Mouse (Mus musculus) erythroid progenitor cell, adult 5-6 weeks (primary cell): ENCODE data around the gene Arhgef25. TPM values are rescaled to one million over a fixed set of nuclear protein-coding genes. Genes with fewer than 3 reads are reported as not detected.
"Not testable (repeated sequence)": the region's sequence is repeated elsewhere in the genome, so short reads cannot be mapped to it uniquely, and the experiment has no call there.

Experiments
- ATAC-seq: replicated peaks from 2 replicates; pipeline ENCODE4 v1.8.0; 2016; ENCODE audit warnings: moderate number of reproducible peaks, mild to moderate bottlenecking, moderate TSS enrichment, inconsistent platforms; ENCODE audit not compliant: poor library complexity, low FRiP score, severe bottlenecking
- total RNA-seq, 2 experiments: library from RNA; stranded (forward) in 1 of 2; stranded (reverse) in 1 of 2; fragments of 150-400 nt in 1 of 2; fragments of 186-747, 209-891 nt in 1 of 2; gene quantifications; 2 replicates each; pipeline versions ENCODE4 v1.2.3 to v1.2.4; 2015 to 2017; ENCODE audit warnings: low replicate concordance in 2 of 2

Arhgef25 gene
- total RNA-seq, 2 experiments from 2014 or later = 10.1 TPM; not detected in 1

- ATAC-seq = no peak
Observed at GRCm38 (mm10) chr10:127150471-127150872, 39.4 kb downstream of the Arhgef25 start.

- no peak for ATAC-seq
Observed at GRCm38 (mm10) chr10:127147135-127147534, 42.7 kb downstream of the Arhgef25 start.

DNA sequence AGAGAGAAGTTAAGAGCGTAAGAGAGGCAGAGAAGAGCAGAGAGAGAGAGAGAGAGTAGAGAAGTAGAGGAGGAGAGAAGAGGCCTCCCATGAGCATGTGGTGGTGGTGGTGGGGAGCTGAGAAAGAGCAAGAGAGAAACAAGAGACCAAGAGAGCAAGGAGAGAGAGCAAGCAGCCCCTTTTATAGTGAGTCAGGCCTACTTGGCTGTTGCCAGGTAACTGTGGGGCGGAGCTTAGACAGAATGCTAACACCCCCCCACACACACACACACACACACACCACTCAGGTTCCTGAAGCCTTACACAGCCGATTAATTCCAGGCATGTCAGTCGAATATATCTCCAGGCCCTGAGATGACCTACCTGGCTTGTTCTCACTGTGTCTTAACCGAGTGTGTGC is 44.6 kb downstream of the Arhgef25 start:
- no peak for ATAC-seq

DNA sequence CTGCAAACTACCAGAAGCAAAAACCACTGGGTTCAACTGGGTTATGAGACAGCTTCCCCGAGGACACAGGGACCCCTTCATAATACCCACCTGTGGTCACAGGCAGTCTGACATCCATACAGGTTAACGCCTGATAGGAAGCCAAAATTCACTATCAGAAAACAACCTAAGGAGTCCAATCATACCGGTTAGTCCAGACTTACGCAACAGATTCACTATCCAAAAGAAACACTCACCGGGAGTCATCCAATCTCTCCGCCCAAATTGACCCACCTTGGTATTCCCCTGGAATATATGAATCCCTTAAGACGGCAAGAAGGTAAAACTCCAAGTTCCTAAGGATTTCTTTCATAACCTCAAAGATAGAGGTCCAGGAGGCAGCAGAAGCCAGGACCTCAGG is 45.3 kb downstream of the Arhgef25 start:
- ATAC-seq = no peak

- no peak for ATAC-seq
Observed at GRCm38 (mm10) chr10:127143228-127143627, 46.7 kb downstream of the Arhgef25 start.

DNA sequence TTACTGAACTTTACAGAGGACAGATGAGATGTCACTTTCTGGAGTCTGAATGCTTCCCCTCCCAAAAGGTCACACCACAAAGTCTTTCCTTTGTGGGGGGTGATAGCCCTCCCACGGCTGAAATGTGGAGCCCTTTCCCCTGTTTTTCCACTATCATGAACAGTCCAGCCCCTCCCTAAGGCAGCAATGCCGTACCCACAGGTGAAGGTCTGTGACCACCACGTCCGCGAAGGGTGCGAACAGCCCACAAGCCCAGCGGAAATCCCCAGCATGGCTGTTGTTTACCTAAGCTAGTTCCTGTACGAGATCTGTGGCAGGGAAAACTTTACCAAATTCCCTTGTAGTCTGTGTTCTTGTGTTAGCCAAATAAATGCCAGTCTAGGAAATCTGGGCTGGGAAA is 48.4 kb downstream of the Arhgef25 start:
- ATAC-seq = no peak

DNA sequence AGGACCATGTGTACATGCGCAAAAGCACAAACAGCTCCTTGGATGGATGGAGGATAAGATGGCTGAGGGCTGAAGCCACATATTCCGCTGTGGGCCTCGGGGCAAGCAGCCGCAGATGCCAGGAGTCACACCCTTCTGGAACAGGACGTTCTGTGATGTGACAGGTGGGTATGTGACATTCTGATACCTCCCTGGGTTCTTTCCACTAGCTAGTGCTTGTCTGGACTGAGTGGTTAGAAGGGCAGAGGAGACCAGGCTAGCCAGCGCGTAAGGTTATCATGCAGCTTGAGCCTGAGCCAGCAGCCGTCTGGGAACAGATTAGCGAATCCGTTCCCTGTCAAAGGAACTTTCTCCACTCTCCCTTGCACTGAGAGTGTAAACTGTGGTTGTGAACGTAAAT is 48.9 kb downstream of the Arhgef25 start:
- ATAC-seq = no peak

DNA sequence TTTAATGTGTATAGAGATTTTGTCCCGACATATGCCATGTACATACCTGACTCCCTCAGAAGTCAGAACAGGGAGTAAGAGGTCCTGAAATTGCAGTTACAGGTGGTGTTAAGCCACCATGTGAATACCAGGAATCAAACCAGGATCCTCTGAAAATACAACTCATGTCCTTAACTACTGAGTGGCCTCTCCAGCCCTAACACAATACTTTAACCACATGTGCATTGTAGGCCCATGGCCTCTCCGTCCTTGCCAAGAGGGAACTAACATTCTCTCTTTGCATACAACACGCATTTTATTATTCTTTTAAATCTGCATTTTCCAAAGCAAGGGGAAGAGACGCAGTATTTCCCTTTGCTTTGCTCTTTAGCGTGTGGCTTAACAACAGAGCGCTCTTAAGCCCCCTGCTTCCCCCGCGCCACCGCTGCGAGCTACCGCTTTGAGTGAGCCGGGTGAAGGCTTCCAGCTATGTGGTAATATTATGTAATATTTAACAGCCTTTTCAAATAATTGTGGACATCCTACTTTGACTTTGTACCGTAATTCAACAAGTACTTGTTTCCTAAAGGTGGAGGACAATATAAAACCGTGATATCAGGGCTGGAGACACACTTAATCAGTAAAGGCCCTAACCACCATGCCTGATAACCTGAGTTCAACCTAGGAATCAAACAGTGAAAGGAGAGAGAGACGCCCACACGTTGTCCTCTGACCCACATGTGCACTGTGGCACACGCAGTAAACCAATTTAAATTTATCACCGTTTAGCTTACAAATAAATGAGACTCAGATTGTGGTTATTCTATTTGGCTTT is 51.3 kb downstream of the Arhgef25 start:
- no peak for ATAC-seq

DNA sequence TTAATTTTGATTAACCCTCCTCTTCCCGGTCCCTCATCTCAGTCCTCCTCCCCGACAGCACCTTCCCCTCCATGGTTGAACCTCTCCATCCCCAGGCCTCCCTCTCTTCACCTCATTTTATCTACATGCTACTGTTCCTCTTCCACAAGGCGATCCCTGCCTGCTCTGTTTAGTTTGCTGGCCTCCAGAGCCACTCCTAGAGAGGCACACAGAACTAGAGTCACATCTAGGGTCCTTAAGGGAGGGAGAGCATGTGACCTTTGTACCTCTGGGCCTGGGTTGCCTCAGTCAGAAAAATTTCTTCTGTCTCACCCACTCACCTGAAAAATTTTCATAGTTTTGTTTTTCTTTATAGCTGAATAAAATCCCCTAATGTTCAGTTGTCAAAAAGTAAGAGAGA is 52.0 kb downstream of the Arhgef25 start:
- no peak for ATAC-seq

- no peak for ATAC-seq
Observed at GRCm38 (mm10) chr10:127136510-127136909, 53.4 kb downstream of the Arhgef25 start.

- ATAC-seq = peak; percentile 73
Observed at GRCm38 (mm10) chr10:127135118-127135836, 54.6 kb downstream of the Arhgef25 start.

GRCm38 (mm10) chr10:127134394-127135035 is 55.4 kb downstream of the Arhgef25 start:
- ATAC-seq = not testable (repeated sequence)

Other genes starting within 250 kb of the Arhgef25 start
- 18.0 and 19.7 TPM in 2 replicates for gene Ctdsp2, start 211.4 kb downstream of the Arhgef25 start, total RNA-seq (2015; ENCODE audit: low replicate concordance)
- 8.5 and 10.3 TPM in 2 replicates for gene Ctdsp2, start 211.4 kb downstream of the Arhgef25 start, total RNA-seq (2017; ENCODE audit: low replicate concordance)
- gene Avil, start 189.4 kb downstream of the Arhgef25 start, total RNA-seq (2015; ENCODE audit: low replicate concordance) = not detected in 2 replicates
- gene Avil, start 189.4 kb downstream of the Arhgef25 start, total RNA-seq (2017; ENCODE audit: low replicate concordance) = not detected in 2 replicates
- 12.6 and 14.4 TPM in 2 replicates for gene Tsfm, start 159.2 kb downstream of the Arhgef25 start, total RNA-seq (2015; ENCODE audit: low replicate concordance)
- gene Tsfm, start 159.2 kb downstream of the Arhgef25 start, total RNA-seq (2017; ENCODE audit: low replicate concordance) = 4.2 and 6.5 TPM in 2 replicates
- 3.4 and 6.5 TPM in 2 replicates for gene Mettl1, start 148.7 kb downstream of the Arhgef25 start, total RNA-seq (2015; ENCODE audit: low replicate concordance)
- gene Mettl1, start 148.7 kb downstream of the Arhgef25 start, total RNA-seq (2017; ENCODE audit: low replicate concordance) = 0.23 and 1.9 TPM in 2 replicates
- not detected in 2 replicates for gene Eef1akmt3, start 148.6 kb downstream of the Arhgef25 start, total RNA-seq (2015; ENCODE audit: low replicate concordance)
- gene Eef1akmt3, start 148.6 kb downstream of the Arhgef25 start, total RNA-seq (2017; ENCODE audit: low replicate concordance) = not detected in 2 replicates
- gene Cyp27b1, start 141.8 kb downstream of the Arhgef25 start, total RNA-seq (2015; ENCODE audit: low replicate concordance) = not detected in 2 replicates
- gene Cyp27b1, start 141.8 kb downstream of the Arhgef25 start, total RNA-seq (2017; ENCODE audit: low replicate concordance) = not detected in 2 replicates
- gene March9, start 129.9 kb downstream of the Arhgef25 start, total RNA-seq (2015; ENCODE audit: low replicate concordance) = not detected in 2 replicates
- gene March9, start 129.9 kb downstream of the Arhgef25 start, total RNA-seq (2017; ENCODE audit: low replicate concordance) = not detected in 2 replicates
- 84.3 and 107 TPM in 2 replicates for gene Cdk4, start 126.5 kb downstream of the Arhgef25 start, total RNA-seq (2015; ENCODE audit: low replicate concordance)
- gene Cdk4, start 126.5 kb downstream of the Arhgef25 start, total RNA-seq (2017; ENCODE audit: low replicate concordance) = 42.7 and 99.2 TPM in 2 replicates
- 13.0 and 18.0 TPM in 2 replicates for gene Tspan31, start 119.8 kb downstream of the Arhgef25 start, total RNA-seq (2015; ENCODE audit: low replicate concordance)
- 6.6 and 8.5 TPM in 2 replicates for gene Tspan31, start 119.8 kb downstream of the Arhgef25 start, total RNA-seq (2017; ENCODE audit: low replicate concordance)
- gene Agap2, start 114.8 kb downstream of the Arhgef25 start, total RNA-seq (2015; ENCODE audit: low replicate concordance) = 1.1 and 3.8 TPM in 2 replicates
- 2.2 and 51.8 TPM in 2 replicates for gene Agap2, start 114.8 kb downstream of the Arhgef25 start, total RNA-seq (2017; ENCODE audit: low replicate concordance)
- gene Os9, start 69.0 kb downstream of the Arhgef25 start, total RNA-seq (2015; ENCODE audit: low replicate concordance) = 36.5 and 37.5 TPM in 2 replicates
- 57.2 and 70.0 TPM in 2 replicates for gene Os9, start 69.0 kb downstream of the Arhgef25 start, total RNA-seq (2017; ENCODE audit: low replicate concordance)
- 25.2 and 34.2 TPM in 2 replicates for gene B4galnt1, start 24.9 kb downstream of the Arhgef25 start, total RNA-seq (2015; ENCODE audit: low replicate concordance)
- gene B4galnt1, start 24.9 kb downstream of the Arhgef25 start, total RNA-seq (2017; ENCODE audit: low replicate concordance) = 10.7 and 14.0 TPM in 2 replicates
- not detected in 2 replicates for gene Slc26a10, start 9.4 kb downstream of the Arhgef25 start, total RNA-seq (2015; ENCODE audit: low replicate concordance)
- not detected in 2 replicates for gene Slc26a10, start 9.4 kb downstream of the Arhgef25 start, total RNA-seq (2017; ENCODE audit: low replicate concordance)
- 18.9 and 22.0 TPM in 2 replicates for gene Dtx3, start 5.6 kb upstream of the Arhgef25 start, total RNA-seq (2015; ENCODE audit: low replicate concordance)
- 6.3 and 11.9 TPM in 2 replicates for gene Dtx3, start 5.6 kb upstream of the Arhgef25 start, total RNA-seq (2017; ENCODE audit: low replicate concordance)
- 31.4 and 61.6 TPM in 2 replicates for gene Pip4k2c, start 21.5 kb upstream of the Arhgef25 start, total RNA-seq (2015; ENCODE audit: low replicate concordance)
- 37.8 and 46.2 TPM in 2 replicates for gene Pip4k2c, start 21.5 kb upstream of the Arhgef25 start, total RNA-seq (2017; ENCODE audit: low replicate concordance)
- gene Kif5a, start 73.3 kb upstream of the Arhgef25 start, total RNA-seq (2015; ENCODE audit: low replicate concordance) = not detected in 2 replicates
- gene Kif5a, start 73.3 kb upstream of the Arhgef25 start, total RNA-seq (2017; ENCODE audit: low replicate concordance) = not detected in 2 replicates
- gene Dctn2, start 76.3 kb upstream of the Arhgef25 start, total RNA-seq (2015; ENCODE audit: low replicate concordance) = 72.9 and 75.0 TPM in 2 replicates
- 64.0 and 70.5 TPM in 2 replicates for gene Dctn2, start 76.3 kb upstream of the Arhgef25 start, total RNA-seq (2017; ENCODE audit: low replicate concordance)
- gene Mbd6, start 98.9 kb upstream of the Arhgef25 start, total RNA-seq (2015; ENCODE audit: low replicate concordance) = 55.8 and 69.6 TPM in 2 replicates
- 10.7 and 15.0 TPM in 2 replicates for gene Mbd6, start 98.9 kb upstream of the Arhgef25 start, total RNA-seq (2017; ENCODE audit: low replicate concordance)
- 68.5 and 80.9 TPM in 2 replicates for gene Mars, start 121.7 kb upstream of the Arhgef25 start, total RNA-seq (2015; ENCODE audit: low replicate concordance)
- gene Mars, start 121.7 kb upstream of the Arhgef25 start, total RNA-seq (2017; ENCODE audit: low replicate concordance) = 86.0 and 98.9 TPM in 2 replicates
- 18.0 and 18.9 TPM in 2 replicates for gene Arhgap9, start 131.9 kb upstream of the Arhgef25 start, total RNA-seq (2015; ENCODE audit: low replicate concordance)
- 6.4 and 15.4 TPM in 2 replicates for gene Arhgap9, start 131.9 kb upstream of the Arhgef25 start, total RNA-seq (2017; ENCODE audit: low replicate concordance)
- not detected in 2 replicates for gene Gli1, start 151.9 kb upstream of the Arhgef25 start, total RNA-seq (2015; ENCODE audit: low replicate concordance)
- gene Gli1, start 151.9 kb upstream of the Arhgef25 start, total RNA-seq (2017; ENCODE audit: low replicate concordance) = not detected in 2 replicates
- gene Inhbe, start 164.3 kb upstream of the Arhgef25 start, total RNA-seq (2015; ENCODE audit: low replicate concordance) = not detected in 2 replicates
- not detected in 2 replicates for gene Inhbe, start 164.3 kb upstream of the Arhgef25 start, total RNA-seq (2017; ENCODE audit: low replicate concordance)
- not detected in 2 replicates for gene Inhbc, start 180.3 kb upstream of the Arhgef25 start, total RNA-seq (2015; ENCODE audit: low replicate concordance)
- not detected in 2 replicates for gene Inhbc, start 180.3 kb upstream of the Arhgef25 start, total RNA-seq (2017; ENCODE audit: low replicate concordance)
- 34.4 and 56.9 TPM in 2 replicates for gene R3hdm2, start 190.2 kb upstream of the Arhgef25 start, total RNA-seq (2015; ENCODE audit: low replicate concordance)
- 22.6 and 52.5 TPM in 2 replicates for gene R3hdm2, start 190.2 kb upstream of the Arhgef25 start, total RNA-seq (2017; ENCODE audit: low replicate concordance)